Mouse (Mus musculus): ENCODE results near the gene Etfb.

GRCm38 (mm10) chr7:43490861-43491260 is 47.0 kb downstream of the Etfb start:
- TF ChIP-seq CTCF (IDR thresholded peaks at IDR 0.05; ENCODE audit: insufficient read depth, low read length) (no peak), POLR2A (IDR thresholded peaks at IDR 0.05; ENCODE audit: borderline replicate concordance, extremely low read depth, low read depth, low read length) (no peak)
